Mouse (Mus musculus): ENCODE measurements at regions not wholly inside any gene's neighbourhood (a gene's known extent, or its start where the extent isn't known, plus 50 kb on each side); places are given as distances from the start of the nearest gene placed in this dataset.

DNA sequence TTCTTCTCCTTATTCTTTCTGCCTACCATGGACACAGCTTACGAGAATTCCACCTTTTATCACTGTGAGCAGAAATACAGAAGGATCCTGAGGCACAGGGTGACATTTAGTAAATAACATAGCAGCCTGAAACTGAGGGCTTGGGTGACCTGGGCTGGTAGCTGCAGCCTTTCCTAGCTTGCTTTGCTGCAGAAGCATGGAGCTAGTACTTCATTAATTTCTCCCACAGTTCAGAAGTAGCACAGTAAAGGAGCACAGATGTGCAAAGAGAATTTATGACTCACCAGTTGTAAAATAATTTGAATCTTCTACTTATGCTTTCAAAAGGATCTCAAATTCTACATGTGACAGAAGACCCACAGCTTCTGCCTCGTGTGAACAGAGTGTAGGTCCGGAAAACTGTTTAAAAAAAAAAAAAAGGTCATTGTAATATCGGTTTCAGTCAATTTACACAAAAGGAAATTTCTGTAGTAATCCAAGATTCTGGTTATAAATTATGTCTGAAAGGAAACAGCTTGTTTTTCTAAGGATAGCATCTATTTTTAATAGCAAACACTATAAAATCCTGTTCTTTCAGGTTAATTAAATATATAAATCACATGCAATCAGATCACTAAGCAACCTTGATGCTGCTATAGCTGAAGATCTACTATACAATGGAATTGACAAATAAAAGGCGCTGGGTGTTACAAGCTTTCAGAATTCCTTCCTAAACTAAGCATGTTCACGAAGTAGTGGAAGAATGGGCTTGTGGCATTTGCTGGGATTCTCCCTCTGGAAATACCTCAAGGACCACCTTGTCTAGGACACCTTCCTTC, 64.0 kb upstream of the Mef2c start:
- TF ChIP-seq CTCF (IDR thresholded peaks at IDR 0.05; ENCODE audit: low read depth, low read length) (no peak), POLR2A (IDR thresholded peaks at IDR 0.05; ENCODE audit: borderline replicate concordance, low read depth, low read length) (no peak)
